Mouse (Mus musculus) layer of hippocampus, adult 9-11 months (tissue): ENCODE measurements around the gene Siah2.

ENCODE experiments used
- DNase-seq: peaks from one replicate; pipeline ENCODE4 v3.0.0; 2022

The Siah2 gene

DNA sequence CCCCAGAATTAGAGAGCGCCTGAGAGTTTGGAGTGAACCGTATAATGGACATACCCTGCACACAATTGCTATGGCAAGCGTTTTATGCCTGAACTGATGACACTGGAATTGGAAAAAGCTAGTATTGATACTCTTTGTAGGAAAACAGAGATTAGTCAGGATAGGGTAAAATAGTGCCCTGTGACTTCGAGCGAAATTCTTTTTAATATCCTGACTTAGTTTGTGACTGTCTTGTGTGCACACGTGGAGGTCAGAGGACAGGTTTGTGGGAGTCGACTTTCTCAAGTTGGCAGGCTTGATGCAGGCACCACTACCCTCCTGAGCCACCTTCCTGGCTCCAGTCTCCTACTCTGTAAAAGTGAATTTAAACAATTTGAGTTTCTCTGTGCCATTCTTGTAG lies 1.1 kb upstream of the Siah2 start:
- no peak for DNase-seq

DNA sequence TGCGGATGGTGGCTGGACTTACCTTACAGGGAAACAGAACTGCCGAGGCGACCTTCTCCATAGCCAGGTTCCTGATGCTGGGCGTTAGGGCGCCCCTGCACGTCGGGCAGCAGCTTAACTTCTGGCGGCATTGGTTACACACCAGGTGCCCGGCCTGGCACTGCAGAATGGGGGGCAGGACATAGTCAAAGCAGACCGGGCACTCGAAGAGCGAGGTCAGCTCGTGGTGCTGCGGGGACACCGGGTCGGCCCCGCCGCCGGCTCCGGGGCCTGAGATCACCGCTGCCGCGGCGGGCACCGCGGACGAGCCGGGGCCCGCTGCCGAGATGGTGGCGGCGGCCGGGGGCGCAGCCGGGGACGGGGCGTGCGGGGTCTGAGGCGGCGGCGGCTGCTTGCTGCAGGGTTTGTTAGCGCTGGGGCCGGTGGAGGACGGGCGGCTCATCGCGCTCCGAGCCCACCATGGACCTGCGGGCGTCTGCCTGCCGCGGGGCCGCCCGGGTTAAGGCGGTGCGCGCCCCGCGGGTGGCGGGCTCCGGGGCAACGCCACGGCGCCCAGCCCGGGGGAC lies 743 bp downstream of the Siah2 start:
- peak; percentile 43 for DNase-seq

- peak; percentile 57 for DNase-seq
Measured at GRCm38 (mm10) chr3:58690619-58691373, 1.4 kb downstream of the Siah2 start.

- DNase-seq, result no peak
Measured at GRCm38 (mm10) chr3:58689721-58690120, 2.5 kb downstream of the Siah2 start.

DNA sequence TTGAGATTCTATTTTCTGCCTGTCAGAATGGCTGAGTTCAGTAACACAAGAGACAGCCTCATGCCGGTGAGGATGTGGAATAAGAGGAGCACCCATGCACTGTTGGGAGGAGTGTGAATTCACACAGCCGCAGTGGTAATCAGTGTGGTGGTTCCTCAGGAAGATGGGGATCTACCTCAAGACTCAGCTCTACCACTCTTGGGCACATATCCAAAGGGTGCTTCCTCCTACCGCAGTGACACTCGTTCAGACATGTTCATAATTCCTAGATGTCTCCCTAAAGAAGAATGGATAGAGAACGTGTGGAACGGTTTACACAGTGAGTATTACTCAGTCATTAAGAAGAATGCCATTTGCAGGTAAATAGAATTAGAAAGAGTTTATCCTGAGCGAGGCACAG lies 3.1 kb downstream of the Siah2 start:
- DNase-seq, result no peak

DNA sequence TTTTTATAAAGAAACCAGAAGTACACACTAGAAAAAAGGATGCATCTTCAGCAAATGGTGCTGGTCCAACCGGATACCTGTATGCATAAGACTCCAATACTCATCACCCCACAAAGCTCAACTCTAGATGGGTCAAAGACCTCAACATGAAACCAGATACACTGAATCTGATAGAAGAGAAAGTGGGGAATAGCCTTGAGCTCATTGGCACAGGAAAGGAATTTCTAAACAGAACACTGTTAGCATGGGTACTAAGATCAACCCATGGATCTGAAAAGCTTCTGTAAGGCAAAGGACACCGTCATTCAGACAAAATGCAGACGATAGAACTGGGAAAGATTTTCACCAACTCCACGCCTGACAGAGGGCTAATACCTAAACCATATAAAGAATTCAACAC lies 3.6 kb downstream of the Siah2 start:
- DNase-seq, result no peak

DNA sequence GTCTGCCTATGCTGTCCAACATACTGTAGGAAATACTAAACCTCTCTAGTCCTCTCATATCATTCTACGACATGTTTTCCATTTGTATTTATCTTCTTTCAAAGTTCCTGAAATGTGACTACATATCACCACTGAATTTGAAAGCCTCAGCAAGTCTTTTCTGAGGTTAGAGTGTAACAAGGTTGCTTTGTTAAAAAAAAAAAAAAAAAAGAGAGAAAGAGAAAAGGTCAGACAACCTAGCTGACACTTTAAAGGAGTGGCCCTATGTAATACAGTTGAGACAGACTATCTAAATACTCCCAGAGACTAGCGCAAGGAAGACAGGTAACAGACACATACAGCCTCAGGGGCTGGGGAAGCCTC lies 5.3 kb downstream of the Siah2 start:
- no peak for DNase-seq

- DNase-seq, result no peak
Measured at GRCm38 (mm10) chr3:58686206-58686921, 5.8 kb downstream of the Siah2 start.

GRCm38 (mm10) chr3:58685396-58685795 lies 6.8 kb downstream of the Siah2 start:
- DNase-seq, result no peak

- DNase-seq, result no peak
Measured at GRCm38 (mm10) chr3:58683346-58683745, 8.9 kb downstream of the Siah2 start.

GRCm38 (mm10) chr3:58682336-58682735 lies 9.9 kb downstream of the Siah2 start:
- DNase-seq, result no peak

DNA sequence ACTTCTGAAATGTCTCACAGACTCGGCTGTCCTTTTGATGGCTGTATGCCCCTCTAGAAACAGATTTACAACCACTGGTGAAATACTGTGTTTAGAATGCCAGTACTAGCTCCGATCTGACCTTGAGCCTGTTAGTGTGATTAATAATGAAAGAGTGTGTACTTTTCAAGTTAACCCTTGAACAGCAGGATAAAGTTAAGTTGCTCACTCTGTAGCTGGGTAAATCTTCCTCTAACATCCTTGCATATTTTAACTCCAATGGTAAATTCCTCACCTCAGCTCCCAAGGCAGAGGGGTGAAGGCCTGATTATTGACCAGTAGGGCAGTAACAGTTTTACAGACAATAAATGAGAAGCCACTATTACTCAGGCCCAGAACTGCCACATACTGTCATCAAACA lies 10.4 kb downstream of the Siah2 start:
- no peak for DNase-seq

DNA sequence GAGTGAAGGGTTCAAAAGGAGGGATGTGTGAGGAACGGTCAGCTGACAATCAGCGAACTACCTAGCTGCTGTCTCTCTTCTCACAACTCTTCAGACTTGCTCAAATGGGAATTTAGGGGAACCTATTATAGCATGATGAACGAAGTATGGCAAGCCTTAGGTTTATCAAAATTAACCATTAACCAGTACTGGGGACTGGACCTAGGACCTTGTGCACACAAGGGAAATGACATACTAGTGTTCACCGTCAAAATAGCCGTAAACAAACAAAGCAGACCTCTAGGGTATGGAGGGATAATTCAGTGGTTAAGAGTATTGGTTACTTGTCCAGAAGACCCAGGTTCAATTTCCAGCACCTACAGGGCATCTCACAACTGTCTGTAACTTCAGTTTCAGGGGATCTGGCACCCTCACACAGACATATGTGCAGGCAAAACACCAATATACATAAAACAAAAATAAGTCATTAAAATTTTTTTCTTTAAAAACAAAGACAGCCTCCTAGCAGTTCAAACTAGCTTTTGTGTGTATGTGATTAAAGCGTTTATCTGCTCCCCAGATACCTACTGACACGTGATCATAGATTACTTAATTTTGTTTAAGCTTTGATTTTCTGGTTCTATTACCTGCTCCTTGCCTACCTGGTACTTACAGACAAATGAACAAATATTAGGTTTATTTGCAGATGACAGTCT lies 11.1 kb downstream of the Siah2 start:
- DNase-seq, result no peak

GRCm38 (mm10) chr3:58679996-58680395 lies 12.2 kb downstream of the Siah2 start:
- no peak for DNase-seq

GRCm38 (mm10) chr3:58678905-58679304 lies 13.3 kb downstream of the Siah2 start:
- DNase-seq, result no peak

DNA sequence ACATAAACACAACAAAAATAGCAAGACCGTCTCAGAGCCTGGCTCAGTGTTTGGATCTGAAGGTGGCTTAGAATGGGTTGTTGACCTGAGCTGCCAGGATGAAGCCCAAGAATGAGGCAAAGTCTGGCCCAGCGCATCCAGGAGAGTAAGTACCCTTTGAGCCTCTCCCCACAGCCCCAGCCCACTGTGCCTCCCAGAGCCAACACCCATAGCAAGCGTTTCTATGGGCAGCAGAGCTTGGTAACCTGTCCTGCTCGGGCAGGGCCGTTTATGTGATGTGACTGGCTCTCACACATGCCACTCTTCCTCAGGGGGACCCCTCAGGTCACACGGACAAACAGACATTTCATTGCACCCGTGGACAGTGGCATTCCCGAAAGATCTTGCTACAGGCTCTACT lies 13.8 kb downstream of the Siah2 start:
- DNase-seq, result no peak

- DNase-seq, result no peak
Measured at GRCm38 (mm10) chr3:58677615-58678014, 14.6 kb downstream of the Siah2 start.

- no peak for DNase-seq
Measured at GRCm38 (mm10) chr3:58673295-58673694, 18.9 kb downstream of the Siah2 start.

DNA sequence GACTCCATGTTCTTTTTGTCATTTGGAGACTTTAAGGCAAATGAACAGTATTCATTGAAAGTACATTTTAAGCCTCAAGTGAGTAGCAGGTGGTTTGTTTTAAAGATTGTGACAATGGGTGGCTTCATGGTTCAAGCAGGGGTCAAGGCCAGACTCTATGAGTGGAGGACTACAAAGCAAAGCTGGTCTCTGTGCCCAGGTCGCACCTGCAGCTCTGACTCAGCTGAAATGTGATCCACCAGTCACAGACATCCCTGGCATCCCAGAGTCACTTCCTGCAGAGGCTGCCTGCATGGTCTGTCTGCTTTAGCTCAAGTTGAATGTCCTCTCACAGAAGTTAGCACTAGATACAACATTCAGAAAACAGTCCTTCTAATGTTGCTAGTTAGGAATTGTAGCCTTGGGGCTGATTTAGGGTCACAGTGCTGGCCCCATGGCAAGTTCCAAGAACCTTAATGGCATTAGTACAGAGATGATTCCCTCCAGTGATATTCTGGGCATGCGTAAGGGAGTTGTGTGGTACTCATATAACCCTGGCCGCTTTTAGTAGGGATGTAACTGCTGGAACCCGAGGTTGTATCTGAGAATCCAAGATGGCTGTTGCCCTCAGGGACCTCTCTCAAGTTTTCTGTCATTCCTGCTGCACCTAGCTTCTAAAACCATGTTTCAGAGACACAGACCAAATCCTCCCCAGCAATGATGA lies 19.6 kb downstream of the Siah2 start:
- no peak for DNase-seq

DNA sequence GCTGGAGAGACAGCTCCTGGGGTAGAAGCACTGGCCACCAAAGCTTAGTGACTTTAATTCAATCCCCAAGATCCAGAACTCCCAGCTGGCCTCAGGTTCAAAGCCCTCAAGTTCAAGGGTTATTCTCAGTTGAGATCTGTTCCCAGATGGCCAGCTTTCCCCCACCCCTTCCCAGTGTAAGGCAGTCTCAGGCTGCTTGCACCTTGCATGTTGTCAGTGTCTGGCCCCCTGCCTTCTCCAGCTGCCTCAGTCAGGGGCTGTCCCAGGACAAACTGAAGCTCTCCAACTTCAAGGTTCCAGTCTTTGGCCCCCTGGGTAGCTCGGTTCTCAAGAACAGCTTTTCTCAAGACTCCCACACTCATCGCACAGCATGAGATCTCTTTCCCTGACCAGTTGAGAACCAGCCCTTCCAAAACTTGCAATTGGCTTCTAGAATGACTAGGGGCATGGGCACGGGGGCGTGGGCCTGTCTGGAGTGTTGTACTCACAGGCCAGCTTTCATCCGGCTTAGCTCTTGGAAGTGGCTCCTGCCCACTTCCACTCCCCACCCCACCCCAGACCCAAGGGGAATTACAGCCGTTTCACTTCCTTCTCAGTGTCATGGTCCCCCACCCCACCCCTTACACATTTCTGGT lies 20.5 kb downstream of the Siah2 start:
- DNase-seq, result no peak

GRCm38 (mm10) chr3:58663970-58664369 lies 28.2 kb downstream of the Siah2 start:
- DNase-seq, result no peak

- no peak for DNase-seq
Measured at GRCm38 (mm10) chr3:58660636-58661035, 31.6 kb downstream of the Siah2 start.

GRCm38 (mm10) chr3:58657356-58657755 lies 34.8 kb downstream of the Siah2 start:
- DNase-seq, result no peak
